Mouse (Mus musculus): ENCODE measurements around the gene Cpne4.

DNA sequence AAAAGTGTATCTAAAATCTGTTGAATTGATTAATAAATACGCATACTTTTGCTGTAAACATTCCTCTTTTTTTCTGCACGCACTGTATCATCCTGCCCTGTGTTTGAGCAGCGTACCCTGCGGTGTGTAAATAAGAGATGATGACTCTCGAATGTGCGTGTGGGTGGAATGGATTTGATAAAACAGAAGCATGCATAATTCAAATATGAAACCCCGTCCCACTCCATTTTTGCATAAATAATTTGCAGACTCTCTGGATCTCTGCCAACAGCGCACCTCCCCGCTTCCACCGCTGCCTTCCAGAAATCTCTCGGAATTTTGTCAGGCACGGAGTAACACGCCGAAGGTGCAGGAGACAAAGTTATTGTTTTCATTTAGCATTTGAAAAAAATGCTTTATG is 208.4 kb downstream of the Cpne4 start:
- TF ChIP-seq CTCF (IDR thresholded peaks at IDR 0.05; ENCODE audit: low read depth), result no peak
- TF ChIP-seq EP300 (IDR thresholded peaks at IDR 0.05; ENCODE audit: low read depth), result no peak
